Mouse (Mus musculus): ENCODE results near the gene Slc12a9. TPM values are rescaled to one million over a fixed set of nuclear protein-coding genes. Genes with fewer than 3 reads are reported as not detected.

Slc12a9 gene
- polyA plus RNA-seq, 1 experiment from 2014 or later = 6.9 TPM

GRCm38 (mm10) chr5:137308356-137308755 is 25.0 kb downstream of the Slc12a9 start:
- peak overlapping the region; percentile 85 for H3K4me3 ChIP-seq (ENCODE audit: inconsistent target)
- H3K27ac ChIP-seq = peak overlapping the region; percentile 75
- H3K36me3 ChIP-seq (ENCODE audit: inconsistent target) = peaks cover 10% of the 10 kb centered on the region
- WGBS (ENCODE audit: missing documents) = 94% methylated on average over 4 of the region's 4 CpGs
- peaks cover 37% of the 10 kb centered on the region for H3K79me2 ChIP-seq (ENCODE audit: inconsistent target)

- H3K27ac ChIP-seq = peak within 1 kb of the TSS; percentile 75
- peaks cover 20% of the 10 kb centered on the region for H3K36me3 ChIP-seq (ENCODE audit: inconsistent target)
- peaks cover 48% of the 10 kb centered on the region for H3K79me2 ChIP-seq (ENCODE audit: inconsistent target)
- peak within 1 kb of the TSS; percentile 85 for H3K4me3 ChIP-seq (ENCODE audit: inconsistent target)
- WGBS (ENCODE audit: missing documents) = under 1% methylated on average over 66 of the region's 72 CpGs
These were observed 26.1 kb downstream of the Slc12a9 start, which contains the start of gene Srrt for GRCm38 (mm10) chr5:137307071-137307912. Gene Srrt, minus strand, starts transcription at chr5:137307674.

GRCm38 (mm10) chr5:137306439-137307005 is 26.9 kb downstream of the Slc12a9 start:
- Histone ChIP-seq H3K36me3 (ENCODE audit: inconsistent target) (peaks cover 28% of the 10 kb centered on the region), H3K4me3 (ENCODE audit: inconsistent target) (peak overlapping the region; percentile 85), H3K79me2 (ENCODE audit: inconsistent target) (peaks cover 53% of the 10 kb centered on the region), H3K27ac (peak overlapping the region; percentile 75)
- under 1% methylated on average over 12 of the region's 12 CpGs for WGBS (ENCODE audit: missing documents)

- WGBS (ENCODE audit: missing documents) = 10% methylated on average over 3 of the region's 3 CpGs
- Histone ChIP-seq H3K27ac (peak overlapping the region; percentile 75), H3K4me3 (ENCODE audit: inconsistent target) (peak overlapping the region; percentile 85), H3K36me3 (ENCODE audit: inconsistent target) (peaks cover 30% of the 10 kb centered on the region), H3K79me2 (ENCODE audit: inconsistent target) (peaks cover 53% of the 10 kb centered on the region)
These were observed 27.6 kb downstream of the Slc12a9 start for GRCm38 (mm10) chr5:137305822-137306221.

GRCm38 (mm10) chr5:137304816-137305215 is 28.6 kb downstream of the Slc12a9 start:
- Histone ChIP-seq H3K79me2 (ENCODE audit: inconsistent target) (peaks cover 53% of the 10 kb centered on the region), H3K4me3 (ENCODE audit: inconsistent target) (no peak overlapping the region), H3K36me3 (ENCODE audit: inconsistent target) (peaks cover 41% of the 10 kb centered on the region), H3K27ac (no peak overlapping the region)
- 73% methylated on average over 4 of the region's 4 CpGs for WGBS (ENCODE audit: missing documents)

- Histone ChIP-seq H3K36me3 (ENCODE audit: inconsistent target) (peaks cover 47% of the 10 kb centered on the region), H3K27ac (no peak overlapping the region), H3K4me3 (ENCODE audit: inconsistent target) (no peak overlapping the region), H3K79me2 (ENCODE audit: inconsistent target) (peaks cover 53% of the 10 kb centered on the region)
- WGBS (ENCODE audit: missing documents) = 57% methylated on average over 3 of the region's 3 CpGs
These were observed 29.2 kb downstream of the Slc12a9 start for GRCm38 (mm10) chr5:137304165-137304564.

GRCm38 (mm10) chr5:137303609-137304008 is 29.8 kb downstream of the Slc12a9 start:
- H3K79me2 ChIP-seq (ENCODE audit: inconsistent target) = peaks cover 53% of the 10 kb centered on the region
- no peak overlapping the region for H3K27ac ChIP-seq
- 98% methylated on average over 4 of the region's 4 CpGs for WGBS (ENCODE audit: missing documents)
- H3K4me3 ChIP-seq (ENCODE audit: inconsistent target) = no peak overlapping the region
- peaks cover 53% of the 10 kb centered on the region for H3K36me3 ChIP-seq (ENCODE audit: inconsistent target)

- Histone ChIP-seq H3K27ac (no peak overlapping the region), H3K79me2 (ENCODE audit: inconsistent target) (peaks cover 45% of the 10 kb centered on the region), H3K36me3 (ENCODE audit: inconsistent target) (peaks cover 76% of the 10 kb centered on the region), H3K4me3 (ENCODE audit: inconsistent target) (no peak overlapping the region)
- WGBS (ENCODE audit: missing documents) = 94% methylated on average over 20 of the region's 21 CpGs
These were observed 32.1 kb downstream of the Slc12a9 start for GRCm38 (mm10) chr5:137301253-137301652.

- H3K79me2 ChIP-seq (ENCODE audit: inconsistent target) = peaks cover 25% of the 10 kb centered on the region
- H3K4me3 ChIP-seq (ENCODE audit: inconsistent target) = no peak overlapping the region
- no peak overlapping the region for H3K27ac ChIP-seq
- WGBS (ENCODE audit: missing documents) = 90% methylated on average over 6 of the region's 7 CpGs
- H3K36me3 ChIP-seq (ENCODE audit: inconsistent target) = peaks cover 85% of the 10 kb centered on the region
These were observed 34.2 kb downstream of the Slc12a9 start for GRCm38 (mm10) chr5:137299240-137299639.

GRCm38 (mm10) chr5:137297126-137297525 is 36.3 kb downstream of the Slc12a9 start:
- peaks cover 64% of the 10 kb centered on the region for H3K36me3 ChIP-seq (ENCODE audit: inconsistent target)
- H3K27ac ChIP-seq = no peak overlapping the region
- 83% methylated on average over 14 of the region's 14 CpGs for WGBS (ENCODE audit: missing documents)
- H3K4me3 ChIP-seq (ENCODE audit: inconsistent target) = no peak overlapping the region
- H3K79me2 ChIP-seq (ENCODE audit: inconsistent target) = peaks cover 4% of the 10 kb centered on the region; the same call in 1 of the 2 replicates

- Histone ChIP-seq H3K36me3 (ENCODE audit: inconsistent target) (peaks cover 54% of the 10 kb centered on the region), H3K27ac (no peak overlapping the region), H3K4me3 (ENCODE audit: inconsistent target) (no peak overlapping the region)
These were observed 37.7 kb downstream of the Slc12a9 start for GRCm38 (mm10) chr5:137295712-137296111.

GRCm38 (mm10) chr5:137295296-137295695 is 38.1 kb downstream of the Slc12a9 start:
- Histone ChIP-seq H3K79me2 (ENCODE audit: inconsistent target) (no peaks in the 10 kb centered on the region), H3K36me3 (ENCODE audit: inconsistent target) (peaks cover 50% of the 10 kb centered on the region), H3K4me3 (ENCODE audit: inconsistent target) (no peak overlapping the region; the same call in 1 of the 2 replicates), H3K27ac (no peak overlapping the region)
- 89% methylated on average over 9 of the region's 9 CpGs for WGBS (ENCODE audit: missing documents)

More at GRCm38 (mm10) chr5:137295712-137296111, 37.7 kb downstream of the Slc12a9 start:
- WGBS (ENCODE audit: missing documents) = 95% methylated on average over 15 of the region's 15 CpGs
- no peaks in the 10 kb centered on the region for H3K79me2 ChIP-seq (ENCODE audit: inconsistent target)

GRCm38 (mm10) chr5:137294744-137295093 is 38.7 kb downstream of the Slc12a9 start:
- no peaks in the 10 kb centered on the region for H3K79me2 ChIP-seq (ENCODE audit: inconsistent target)
- H3K36me3 ChIP-seq (ENCODE audit: inconsistent target) = peaks cover 44% of the 10 kb centered on the region
- peak overlapping the region; percentile 29; the same call in 1 of the 2 replicates for H3K27ac ChIP-seq
- 19% methylated on average over 18 of the region's 18 CpGs for WGBS (ENCODE audit: missing documents)
- peak overlapping the region; percentile 58 for H3K4me3 ChIP-seq (ENCODE audit: inconsistent target)

- Histone ChIP-seq H3K27ac (peak within 1 kb of the TSS; percentile 82), H3K36me3 (ENCODE audit: inconsistent target) (peaks cover 38% of the 10 kb centered on the region), H3K4me3 (ENCODE audit: inconsistent target) (peak within 1 kb of the TSS; percentile 58), H3K79me2 (ENCODE audit: inconsistent target) (no peaks in the 10 kb centered on the region)
- under 1% methylated on average over 51 of the region's 52 CpGs for WGBS (ENCODE audit: missing documents)
These were observed 39.3 kb downstream of the Slc12a9 start, which contains the start of gene Ufsp1 for GRCm38 (mm10) chr5:137293839-137294743. Gene Ufsp1, plus strand, starts transcription at chr5:137294629.
